Mouse (Mus musculus) embryonic facial prominence, embryonic 15.5 days (tissue): Measurements from ENCODE around the gene B3galt1. TPM values are rescaled to one million over a fixed set of nuclear protein-coding genes. Genes with fewer than 3 reads are reported as not detected.

Source experiments
- ATAC-seq: fragments of 200-750 bp; cut with Nextera tagmentation; 2 replicates; pipeline ENCODE4 v1.8.0; 2017; ENCODE audit warnings: low read depth, moderate TSS enrichment; ENCODE audit not compliant: insufficient number of reproducible peaks, low FRiP score, low TSS enrichment
- H3K27ac ChIP-seq: fragments of 300-500 bp; sonication (generic); replicated peaks from 2 replicates; pipeline ENCODE4 v1.5.1; 2015; ENCODE audit warnings: mild to moderate bottlenecking, inconsistent platforms
- H3K27me3 ChIP-seq: fragments of 300-500 bp; sonication (generic); 2 replicates; pipeline ENCODE4 v1.6.1; 2015; ENCODE audit warnings: inconsistent platforms
- H3K36me3 ChIP-seq: fragments of 300-500 bp; sonication (generic); 2 replicates; pipeline ENCODE4 v1.6.1; 2015; ENCODE audit warnings: mild to moderate bottlenecking, inconsistent platforms
- H3K4me1 ChIP-seq: fragments of 300-500 bp; sonication (generic); 2 replicates; pipeline ENCODE4 v1.6.1; 2015; ENCODE audit warnings: inconsistent platforms
- H3K4me2 ChIP-seq: fragments of 300-500 bp; sonication (generic); replicated peaks from 2 replicates; pipeline ENCODE4 v1.6.1; 2015; ENCODE audit warnings: mild to moderate bottlenecking, inconsistent platforms
- H3K4me3 ChIP-seq: fragments of 300-500 bp; sonication (generic); replicated peaks from 2 replicates; pipeline ENCODE4 v1.5.1; 2015; ENCODE audit warnings: mild to moderate bottlenecking, inconsistent platforms
- H3K9ac ChIP-seq: fragments of 300-500 bp; sonication (generic); 2 replicates; pipeline ENCODE4 v1.6.1; 2015; ENCODE audit warnings: inconsistent platforms
- H3K9me3 ChIP-seq: fragments of 300-500 bp; sonication (generic); replicated peaks from 2 replicates; pipeline ENCODE4 v1.6.1; 2016; ENCODE audit warnings: inconsistent platforms
- WGBS: fragments of 180-500 bp; shearing (Covaris S2); methylation state at CpG from one replicate; pipeline ENCODE4 v1.1.7; 2015; 5-methylcytosine and 5-hydroxymethylcytosine counted together
- microRNA-seq: library from miRNA; unstranded; fragments of <30 nt; microRNA quantifications from one replicate; pipeline ENCODE4, GENCODE M21; 2016; ENCODE audit warnings: borderline number of aligned reads
- polyA plus RNA-seq: library from polyadenylated mRNA; unstranded; fragments of >200 nt; fragmentation: Nextera tagmentation; extraction: Ambion mirVana; gene quantifications from 2 replicates; pipeline ENCODE4 v1.2.1, GENCODE M21; 2015

Gene B3galt1
- polyA plus RNA-seq, 1 experiment from 2014 or later, result 4.8 TPM

DNA sequence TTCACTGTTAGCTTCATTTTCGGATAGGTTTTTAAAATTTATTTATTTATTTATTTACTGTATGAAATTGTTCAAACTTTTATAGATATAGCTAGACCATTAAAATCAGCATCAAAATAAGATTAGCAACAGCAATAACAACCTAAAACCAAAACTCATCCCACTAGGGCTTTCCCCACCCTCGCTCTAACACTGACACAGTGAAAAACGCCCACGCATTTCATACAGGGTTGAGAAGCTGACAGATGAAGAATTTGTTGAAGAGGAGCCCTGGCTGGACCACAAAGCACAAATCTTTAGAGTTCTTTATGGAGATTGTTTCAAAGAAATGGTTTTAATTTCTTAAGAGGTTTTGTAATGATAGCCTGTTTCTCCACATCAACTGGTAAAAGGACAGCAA lies 596.3 kb downstream of the B3galt1 start:
- Histone ChIP-seq H3K4me2 (no peak overlapping the region), H3K9me3 (no peaks in the 10 kb centered on the region), H3K36me3 (no peaks in the 10 kb centered on the region), H3K27ac (no peak overlapping the region), H3K27me3 (no peaks in the 10 kb centered on the region), H3K9ac (no peak overlapping the region), H3K4me1 (no peaks in the 10 kb centered on the region), H3K4me3 (no peak overlapping the region)
- WGBS, result 81% methylated on average over 4 of the region's 4 CpGs
- no peak for ATAC-seq

DNA sequence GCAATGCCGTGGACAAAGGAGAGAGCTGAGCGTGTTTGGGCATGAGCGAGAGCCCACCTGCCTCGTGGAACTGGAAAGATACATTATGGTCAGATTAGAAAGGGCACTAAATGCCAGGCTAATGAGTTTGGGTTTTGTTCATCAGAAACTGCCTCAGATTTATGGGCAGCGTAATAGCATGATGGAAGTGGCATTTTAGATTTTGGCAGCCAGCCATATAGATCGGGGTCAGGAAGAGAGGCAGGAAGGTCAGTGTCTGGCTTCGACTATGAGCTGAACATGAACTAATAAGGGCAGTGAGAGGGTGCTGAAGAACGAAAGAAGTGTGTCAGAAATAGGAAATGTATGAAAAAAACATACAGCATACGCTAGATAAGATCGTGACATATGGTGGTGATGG lies 605.6 kb downstream of the B3galt1 start:
- Histone ChIP-seq H3K27ac (no peak overlapping the region), H3K9me3 (no peaks in the 10 kb centered on the region), H3K4me2 (no peak overlapping the region), H3K4me3 (no peak overlapping the region), H3K4me1 (no peaks in the 10 kb centered on the region), H3K9ac (no peak overlapping the region), H3K36me3 (no peaks in the 10 kb centered on the region), H3K27me3 (no peaks in the 10 kb centered on the region)
- no peak for ATAC-seq
- WGBS, result 77% methylated on average over 10 of the region's 10 CpGs

Small RNAs within 50 kb of the gene (microRNA-seq; reads per million reads assigned to microRNA genes)
- gene Mir6335, result not detected
- 1.7 reads per million, percentile 3 among the genes with 10 or more reads in this experiment for gene Mir7224

Other genes starting within 250 kb of the B3galt1 start
- not detected in 2 replicates for gene Gm21830, start 152.1 kb upstream of the B3galt1 start, polyA plus RNA-seq
- gene Gm26727, start 132.7 kb upstream of the B3galt1 start, polyA plus RNA-seq, result not detected in 2 replicates
- gene Xirp2, start 119.9 kb upstream of the B3galt1 start, polyA plus RNA-seq, result 0.01 and 0.09 TPM in 2 replicates